Mouse (Mus musculus): ENCODE data around the gene Fbxl22.

The Fbxl22 gene

GRCm38 (mm10) chr9:66514256-66514770 is at the start of gene Fbxl22:
Gene Fbxl22, minus strand, starts transcription at chr9:66514593.
- peaks cover 7% of the 10 kb centered on the region for H3K36me3 ChIP-seq (ENCODE audit: control insufficient read depth, insufficient read depth, low read length, poor library complexity, severe bottlenecking)
- H3K27me3 ChIP-seq (ENCODE audit: control insufficient read depth, insufficient read depth, low read length, poor library complexity, severe bottlenecking) = no peaks in the 10 kb centered on the region
- DNase-seq (ENCODE audit: low read depth, low spot score) = peak; percentile 56

- Histone ChIP-seq H3K36me3 (ENCODE audit: control insufficient read depth, insufficient read depth, low read length, poor library complexity, severe bottlenecking) (peaks cover 3% of the 10 kb centered on the region; the same call in 1 of the 2 replicates), H3K27me3 (ENCODE audit: control insufficient read depth, insufficient read depth, low read length, poor library complexity, severe bottlenecking) (no peaks in the 10 kb centered on the region)
- peak; percentile 8 for DNase-seq (ENCODE audit: low read depth, low spot score)
Observed at GRCm38 (mm10) chr9:66562215-66562614, 47.8 kb upstream of the Fbxl22 start.

GRCm38 (mm10) chr9:66561496-66561895 is 47.1 kb upstream of the Fbxl22 start:
- peaks cover 3% of the 10 kb centered on the region; the same call in 1 of the 2 replicates for H3K36me3 ChIP-seq (ENCODE audit: control insufficient read depth, insufficient read depth, low read length, poor library complexity, severe bottlenecking)

GRCm38 (mm10) chr9:66560728-66561127 is 46.3 kb upstream of the Fbxl22 start:
- H3K36me3 ChIP-seq (ENCODE audit: control insufficient read depth, insufficient read depth, low read length, poor library complexity, severe bottlenecking) = peaks cover 3% of the 10 kb centered on the region; the same call in 1 of the 2 replicates
- no peak for DNase-seq (ENCODE audit: low read depth, low spot score)
- no peaks in the 10 kb centered on the region for H3K27me3 ChIP-seq (ENCODE audit: control insufficient read depth, insufficient read depth, low read length, poor library complexity, severe bottlenecking)

More at GRCm38 (mm10) chr9:66561496-66561895, 47.1 kb upstream of the Fbxl22 start:
- no peak for DNase-seq (ENCODE audit: low read depth, low spot score)
- no peaks in the 10 kb centered on the region for H3K27me3 ChIP-seq (ENCODE audit: control insufficient read depth, insufficient read depth, low read length, poor library complexity, severe bottlenecking)

GRCm38 (mm10) chr9:66560295-66560694 is 45.9 kb upstream of the Fbxl22 start:
- peaks cover 3% of the 10 kb centered on the region; the same call in 1 of the 2 replicates for H3K36me3 ChIP-seq (ENCODE audit: control insufficient read depth, insufficient read depth, low read length, poor library complexity, severe bottlenecking)
- no peaks in the 10 kb centered on the region for H3K27me3 ChIP-seq (ENCODE audit: control insufficient read depth, insufficient read depth, low read length, poor library complexity, severe bottlenecking)
- peak; percentile 35 for DNase-seq (ENCODE audit: low read depth, low spot score)

GRCm38 (mm10) chr9:66558971-66559370 is 44.6 kb upstream of the Fbxl22 start:
- DNase-seq (ENCODE audit: low read depth, low spot score) = no peak
- H3K27me3 ChIP-seq (ENCODE audit: control insufficient read depth, insufficient read depth, low read length, poor library complexity, severe bottlenecking) = no peaks in the 10 kb centered on the region

GRCm38 (mm10) chr9:66542785-66543184 is 28.4 kb upstream of the Fbxl22 start:
- peak; percentile 53 for DNase-seq (ENCODE audit: low read depth, low spot score)
- Histone ChIP-seq H3K36me3 (ENCODE audit: control insufficient read depth, insufficient read depth, low read length, poor library complexity, severe bottlenecking) (peaks cover 14% of the 10 kb centered on the region), H3K27me3 (ENCODE audit: control insufficient read depth, insufficient read depth, low read length, poor library complexity, severe bottlenecking) (no peaks in the 10 kb centered on the region)

More at GRCm38 (mm10) chr9:66558971-66559370, 44.6 kb upstream of the Fbxl22 start:
- peaks cover 3% of the 10 kb centered on the region; the same call in 1 of the 2 replicates for H3K36me3 ChIP-seq (ENCODE audit: control insufficient read depth, insufficient read depth, low read length, poor library complexity, severe bottlenecking)

DNA sequence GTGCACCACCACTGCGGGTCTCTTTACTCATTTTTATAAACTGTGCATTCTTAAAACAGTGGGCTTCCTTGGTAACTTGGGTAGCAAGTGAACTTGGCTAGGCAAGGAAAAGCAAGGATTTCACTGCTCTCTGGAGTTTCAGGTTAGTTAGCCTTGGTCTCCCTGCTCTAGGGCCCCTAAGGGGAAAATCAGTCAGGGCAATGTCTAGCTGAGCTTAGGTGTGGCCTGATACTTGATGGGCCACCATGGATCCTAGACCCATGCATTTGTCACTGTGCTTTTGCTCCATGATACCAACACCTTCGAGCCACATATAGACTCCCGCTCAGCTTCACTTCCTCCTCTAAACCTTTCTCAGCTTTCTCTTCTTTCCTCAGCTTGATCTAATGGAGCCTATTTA is 7.2 kb upstream of the Fbxl22 start:
- Histone ChIP-seq H3K27me3 (ENCODE audit: control insufficient read depth, insufficient read depth, low read length, poor library complexity, severe bottlenecking) (no peaks in the 10 kb centered on the region), H3K36me3 (ENCODE audit: control insufficient read depth, insufficient read depth, low read length, poor library complexity, severe bottlenecking) (peaks cover 10% of the 10 kb centered on the region)
- no peak for DNase-seq (ENCODE audit: low read depth, low spot score)

- Histone ChIP-seq H3K36me3 (ENCODE audit: control insufficient read depth, insufficient read depth, low read length, poor library complexity, severe bottlenecking) (peaks cover 12% of the 10 kb centered on the region), H3K27me3 (ENCODE audit: control insufficient read depth, insufficient read depth, low read length, poor library complexity, severe bottlenecking) (no peaks in the 10 kb centered on the region)
- DNase-seq (ENCODE audit: low read depth, low spot score) = no peak
Observed at GRCm38 (mm10) chr9:66520299-66520698, 5.9 kb upstream of the Fbxl22 start.

DNA sequence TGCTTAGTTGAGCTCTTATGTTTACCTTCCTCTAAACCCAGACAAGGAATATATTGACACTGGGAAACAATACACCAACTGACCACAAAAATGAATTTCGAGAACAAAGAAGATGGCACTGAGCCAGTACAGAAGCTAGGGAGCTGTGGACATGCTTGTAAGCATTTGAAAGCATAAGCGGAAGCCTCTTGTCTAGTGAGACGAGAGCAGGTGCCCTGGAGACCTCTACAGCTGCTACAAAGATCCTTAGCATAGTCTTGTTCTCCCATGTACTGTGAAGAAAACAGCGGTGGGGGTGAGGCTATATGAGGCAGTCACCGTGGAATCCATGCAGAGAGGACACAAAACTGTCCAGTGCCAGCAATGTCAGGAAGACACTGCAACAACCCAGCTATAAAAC is 4.5 kb upstream of the Fbxl22 start:
- DNase-seq (ENCODE audit: low read depth, low spot score) = no peak
- Histone ChIP-seq H3K36me3 (ENCODE audit: control insufficient read depth, insufficient read depth, low read length, poor library complexity, severe bottlenecking) (peaks cover 12% of the 10 kb centered on the region), H3K27me3 (ENCODE audit: control insufficient read depth, insufficient read depth, low read length, poor library complexity, severe bottlenecking) (no peaks in the 10 kb centered on the region)

DNA sequence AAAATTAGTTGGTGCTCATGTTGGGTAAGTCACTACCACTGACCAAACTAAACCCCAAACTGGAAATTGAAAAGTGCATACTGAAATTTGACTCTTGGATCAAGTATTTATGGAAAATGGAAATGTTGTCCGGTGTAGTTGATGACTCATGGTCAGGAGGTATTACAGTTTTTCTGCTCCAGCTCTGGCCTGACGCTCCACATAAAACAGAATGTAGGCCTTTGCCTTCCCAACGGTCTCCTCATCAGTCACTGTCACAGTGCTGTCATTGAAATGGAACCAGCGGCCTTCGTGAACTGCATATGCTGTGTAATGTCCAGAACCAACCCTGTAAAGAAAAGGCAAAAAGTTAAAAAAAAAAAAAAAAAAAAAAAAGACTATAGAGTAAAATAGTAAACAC is 3.9 kb upstream of the Fbxl22 start:
- no peaks in the 10 kb centered on the region for H3K27me3 ChIP-seq (ENCODE audit: control insufficient read depth, insufficient read depth, low read length, poor library complexity, severe bottlenecking)
- no peak for DNase-seq (ENCODE audit: low read depth, low spot score)
- peaks cover 12% of the 10 kb centered on the region for H3K36me3 ChIP-seq (ENCODE audit: control insufficient read depth, insufficient read depth, low read length, poor library complexity, severe bottlenecking)

DNA sequence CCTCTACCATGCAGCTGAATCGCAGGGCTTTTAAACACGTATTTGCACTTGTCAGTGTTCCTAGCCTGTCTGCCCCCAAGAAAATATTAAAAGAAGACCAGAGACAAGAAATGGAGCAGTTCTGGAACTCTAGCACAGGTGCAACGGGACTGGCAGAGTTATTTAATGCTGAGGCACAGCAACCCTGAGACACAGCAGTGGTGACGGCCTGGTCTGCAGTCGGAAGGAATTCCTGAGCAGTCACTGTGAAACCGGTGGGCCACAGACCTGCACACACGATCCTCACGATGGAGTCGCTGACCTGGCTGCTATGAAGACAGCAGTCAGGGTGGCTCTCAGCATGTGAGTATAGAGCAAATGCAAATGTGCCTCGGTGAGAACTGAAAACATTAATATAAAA is 3.4 kb upstream of the Fbxl22 start:
- Histone ChIP-seq H3K36me3 (ENCODE audit: control insufficient read depth, insufficient read depth, low read length, poor library complexity, severe bottlenecking) (peaks cover 12% of the 10 kb centered on the region), H3K27me3 (ENCODE audit: control insufficient read depth, insufficient read depth, low read length, poor library complexity, severe bottlenecking) (no peaks in the 10 kb centered on the region)
- no peak for DNase-seq (ENCODE audit: low read depth, low spot score)

- no peaks in the 10 kb centered on the region for H3K27me3 ChIP-seq (ENCODE audit: control insufficient read depth, insufficient read depth, low read length, poor library complexity, severe bottlenecking)
- peaks cover 10% of the 10 kb centered on the region for H3K36me3 ChIP-seq (ENCODE audit: control insufficient read depth, insufficient read depth, low read length, poor library complexity, severe bottlenecking)
- no peak for DNase-seq (ENCODE audit: low read depth, low spot score)
Observed at GRCm38 (mm10) chr9:66516296-66516940, 2.0 kb upstream of the Fbxl22 start.

DNA sequence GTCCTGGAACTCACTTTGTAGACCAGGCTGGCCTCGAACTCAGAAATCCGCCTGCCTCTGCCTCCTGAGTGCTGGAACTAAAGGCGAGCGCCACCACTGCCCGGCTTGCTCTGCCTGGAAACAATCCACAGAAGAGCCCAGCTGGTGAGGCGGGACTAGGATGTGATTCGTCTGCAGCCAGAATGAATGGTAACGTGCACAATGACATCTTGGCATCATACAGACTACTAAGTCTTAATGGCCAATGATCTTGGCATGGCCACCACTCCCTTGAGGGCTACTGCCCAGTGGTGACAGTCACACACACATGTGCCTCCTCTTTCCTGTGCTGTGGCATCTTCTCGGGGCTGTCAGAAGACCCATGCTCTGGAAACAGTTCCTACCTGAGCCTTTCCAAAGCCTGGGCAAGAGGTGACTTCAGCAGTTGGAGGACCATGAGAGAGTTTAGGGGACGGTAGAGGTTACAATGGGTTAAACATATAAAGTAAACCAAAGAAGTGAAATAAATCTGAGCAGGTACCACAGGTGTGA is 1.4 kb upstream of the Fbxl22 start:
- no peak for DNase-seq (ENCODE audit: low read depth, low spot score)
- no peaks in the 10 kb centered on the region for H3K27me3 ChIP-seq (ENCODE audit: control insufficient read depth, insufficient read depth, low read length, poor library complexity, severe bottlenecking)

DNA sequence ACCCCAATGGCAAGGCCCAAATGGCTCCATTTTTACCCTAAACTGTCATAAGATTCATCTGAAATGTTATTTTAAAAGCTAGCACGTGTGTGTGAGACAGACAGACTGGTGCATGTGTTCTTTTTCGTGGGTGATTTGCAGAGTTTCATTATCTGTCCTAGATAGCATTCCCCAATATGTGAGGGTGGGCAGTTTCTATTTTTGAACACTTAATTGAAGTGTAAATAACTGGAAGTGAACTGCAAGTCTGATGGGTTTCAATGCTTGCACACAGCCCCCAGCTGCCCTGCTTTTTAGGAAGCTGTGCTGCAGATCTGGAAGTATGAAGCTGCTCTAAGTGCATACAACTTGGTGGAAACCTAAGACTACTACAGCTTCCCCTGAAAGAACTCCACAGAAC is 722 bp upstream of the Fbxl22 start:
- no peak for DNase-seq (ENCODE audit: low read depth, low spot score)
- Histone ChIP-seq H3K36me3 (ENCODE audit: control insufficient read depth, insufficient read depth, low read length, poor library complexity, severe bottlenecking) (peaks cover 10% of the 10 kb centered on the region), H3K27me3 (ENCODE audit: control insufficient read depth, insufficient read depth, low read length, poor library complexity, severe bottlenecking) (no peaks in the 10 kb centered on the region)

More for the DNA sequence above, 1.4 kb upstream of the Fbxl22 start:
- peaks cover 10% of the 10 kb centered on the region for H3K36me3 ChIP-seq (ENCODE audit: control insufficient read depth, insufficient read depth, low read length, poor library complexity, severe bottlenecking)
